Mouse (Mus musculus) kidney, postnatal 0 days (tissue): ENCODE data around the gene Lifr. TPM values are rescaled to one million over a fixed set of nuclear protein-coding genes. Genes with fewer than 3 reads are reported as not detected.

Experiments used
- ATAC-seq: fragments of 200-750 bp; cut with Nextera tagmentation; replicated peaks from 2 replicates; pipeline ENCODE4 v1.8.0; 2017; ENCODE audit warnings: low read depth, moderate number of reproducible peaks, moderate TSS enrichment, moderate library complexity; ENCODE audit not compliant: low FRiP score
- DNase-seq: peaks from one replicate; pipeline ENCODE4 v3.0.0-alpha.2; 2016; ENCODE audit warnings: low spot score
- H3K27ac ChIP-seq: fragments of 300-500 bp; sonication (generic); 2 replicates; pipeline ENCODE4 v1.5.1; 2014; ENCODE audit warnings: mild to moderate bottlenecking
- H3K27me3 ChIP-seq: fragments of 300-500 bp; sonication (generic); 2 replicates; pipeline ENCODE4 v1.6.1; 2014; ENCODE audit warnings: low read length, mixed read lengths; ENCODE audit not compliant: insufficient read depth
- H3K36me3 ChIP-seq: fragments of 300-500 bp; sonication (generic); 2 replicates; pipeline ENCODE4 v1.6.1; 2014; ENCODE audit warnings: low read length, mixed read lengths; ENCODE audit not compliant: insufficient read depth
- H3K4me1 ChIP-seq: fragments of 300-500 bp; sonication (generic); replicated peaks from 2 replicates; pipeline ENCODE4 v1.6.1; 2014; ENCODE audit warnings: antibody characterized with exemption, low read length, mixed read lengths; ENCODE audit not compliant: insufficient read depth
- H3K4me2 ChIP-seq: fragments of 300-500 bp; sonication (generic); 2 replicates; pipeline ENCODE4 v1.6.1; 2014; ENCODE audit warnings: mild to moderate bottlenecking, low read length, moderate library complexity, mixed read lengths
- H3K4me3 ChIP-seq: fragments of 300-500 bp; sonication (generic); replicated peaks from 2 replicates; pipeline ENCODE4 v1.5.1; 2014; ENCODE audit warnings: low read depth, low read length
- H3K9ac ChIP-seq: fragments of 300-500 bp; sonication (generic); 2 replicates; pipeline ENCODE4 v1.6.1; 2014; ENCODE audit warnings: low read depth, low read length
- H3K9me3 ChIP-seq: fragments of 300-500 bp; sonication (generic); replicated peaks from 2 replicates; pipeline ENCODE4 v1.6.1; 2016; ENCODE audit warnings: low read length, inconsistent platforms, mixed read lengths
- CTCF ChIP-seq: IDR thresholded peaks from 2 replicates; pipeline ENCODE4 v1.5.1; 2016; ENCODE audit warnings: antibody characterized with exemption, low read depth, mild to moderate bottlenecking, moderate library complexity
- WGBS: fragments of 180-500 bp; shearing (Covaris S2); extraction: QIAGEN DNeasy Blood & Tissue Kit; methylation state at CpG from one replicate; pipeline ENCODE4 v1.1.7; 2014; 5-methylcytosine and 5-hydroxymethylcytosine counted together
- polyA plus RNA-seq: library from polyadenylated mRNA; unstranded; fragments of >200 nt; fragmentation: Nextera tagmentation; extraction: Ambion mirVana; gene quantifications from 2 replicates; pipeline ENCODE4 v1.2.1, GENCODE M21; 2015

Gene Lifr
- polyA plus RNA-seq, 1 experiment from 2014 or later: 21.2 TPM

DNA sequence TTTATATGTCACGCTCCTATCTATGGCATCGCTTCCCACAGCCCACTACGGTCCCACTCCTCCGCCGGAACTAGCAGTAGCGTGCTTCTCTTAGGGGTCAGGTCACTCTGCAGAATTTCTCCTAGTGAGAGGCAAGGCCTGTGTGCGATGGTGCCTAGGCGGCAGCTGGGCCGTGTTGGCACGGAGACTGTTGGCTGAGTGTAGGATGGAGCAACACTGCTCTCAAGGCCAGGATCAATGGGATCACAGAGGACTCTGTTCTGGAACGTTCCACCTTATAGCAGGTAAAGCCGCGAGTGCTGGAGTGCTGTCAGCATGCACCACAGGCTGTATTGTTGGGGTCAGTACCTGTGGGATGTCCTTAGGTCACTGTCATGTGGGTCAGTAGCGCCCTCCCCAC lies 48.1 kb downstream of the Lifr start:
- no peaks in the 10 kb centered on the region for H3K9me3 ChIP-seq
- ATAC-seq: no peak; the same call in 1 of the 2 replicates
- TF ChIP-seq CTCF: no peak
- H3K9ac ChIP-seq: no peak overlapping the region
- 0 out of 2 replicates have a peak, but pooled peaks cover 18% of the 10 kb centered on the region for H3K4me1 ChIP-seq
- WGBS: 96% methylated on average over 14 of the region's 14 CpGs
- H3K27ac ChIP-seq: no peak overlapping the region
- no peak overlapping the region for H3K4me3 ChIP-seq
- H3K4me2 ChIP-seq: no peak overlapping the region
- no peak for DNase-seq
- no peaks in the 10 kb centered on the region for H3K27me3 ChIP-seq
- no peaks in the 10 kb centered on the region for H3K36me3 ChIP-seq

DNA sequence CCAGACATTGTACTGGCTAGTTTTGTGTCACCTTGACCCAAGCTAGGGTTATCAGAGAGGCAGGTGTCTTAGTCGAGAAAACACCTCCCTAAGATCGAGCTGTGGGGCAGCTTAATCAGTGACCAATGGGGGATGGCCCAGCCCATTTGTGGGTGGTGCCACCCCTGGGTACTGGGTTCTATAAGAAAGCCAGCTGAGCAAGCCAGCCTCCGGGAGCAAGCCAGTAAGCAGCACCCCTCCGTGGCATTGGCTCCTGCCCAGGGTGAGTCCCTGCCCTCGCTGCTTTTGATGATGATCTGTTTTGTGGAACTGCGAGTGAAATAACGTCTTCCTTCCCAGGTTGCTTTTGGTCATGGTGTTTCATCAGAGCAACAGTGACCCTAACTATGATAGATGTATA lies 49.9 kb downstream of the Lifr start:
- H3K4me2 ChIP-seq: no peak overlapping the region

DNA sequence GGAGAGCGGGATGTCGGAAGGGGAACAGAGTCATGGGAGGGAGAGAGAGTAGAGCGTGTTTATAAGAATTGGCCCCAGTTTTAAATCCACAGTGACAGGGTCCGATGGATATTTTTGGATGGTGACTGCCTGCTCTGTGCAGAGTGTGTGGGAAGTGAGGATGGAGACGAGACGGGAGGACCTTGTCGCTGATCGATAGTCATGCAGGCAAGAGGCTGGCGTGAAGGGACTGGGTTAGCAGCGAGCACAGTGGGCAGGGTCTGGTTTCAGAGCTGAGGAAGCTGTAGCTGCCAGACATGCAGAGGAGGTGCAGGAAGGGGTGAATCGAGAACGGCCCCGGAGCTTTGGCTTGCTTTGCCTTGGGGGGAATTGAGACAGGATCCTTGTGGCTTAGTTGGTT lies 50.8 kb downstream of the Lifr start:
- ATAC-seq (no peak), DNase-seq (no peak)
- Histone ChIP-seq H3K4me1 (peaks cover 38% of the 10 kb centered on the region), H3K4me3 (no peak overlapping the region), H3K27me3 (no peaks in the 10 kb centered on the region), H3K4me2 (no peak overlapping the region), H3K9me3 (no peaks in the 10 kb centered on the region), H3K27ac (no peak overlapping the region), H3K9ac (no peak overlapping the region), H3K36me3 (no peaks in the 10 kb centered on the region)
- no peak for TF ChIP-seq CTCF
- 57% methylated on average over 13 of the region's 13 CpGs for WGBS

More for the DNA sequence above, 49.9 kb downstream of the Lifr start:
- Histone ChIP-seq H3K9ac (no peak overlapping the region), H3K9me3 (no peaks in the 10 kb centered on the region), H3K36me3 (no peaks in the 10 kb centered on the region), H3K27ac (no peak overlapping the region), H3K27me3 (no peaks in the 10 kb centered on the region), H3K4me1 (peaks cover 32% of the 10 kb centered on the region), H3K4me3 (no peak overlapping the region)
- WGBS: 91% methylated on average over 7 of the region's 7 CpGs
- ATAC-seq (no peak), DNase-seq (no peak)
- TF ChIP-seq CTCF: no peak

GRCm38 (mm10) chr15:7143689-7144170 lies 53.3 kb downstream of the Lifr start:
- Histone ChIP-seq H3K4me3 (no peak overlapping the region), H3K27ac (no peak overlapping the region), H3K4me1 (peaks cover 28% of the 10 kb centered on the region), H3K4me2 (no peak overlapping the region), H3K9ac (no peak overlapping the region), H3K9me3 (no peaks in the 10 kb centered on the region), H3K27me3 (no peaks in the 10 kb centered on the region), H3K36me3 (no peaks in the 10 kb centered on the region)
- ATAC-seq: no peak
- TF ChIP-seq CTCF: no peak
- no peak for DNase-seq
- WGBS: 54% methylated on average over 15 of the region's 15 CpGs

GRCm38 (mm10) chr15:7144542-7144941 lies 54.1 kb downstream of the Lifr start:
- Histone ChIP-seq H3K4me3 (no peak overlapping the region), H3K9ac (no peak overlapping the region), H3K36me3 (no peaks in the 10 kb centered on the region), H3K9me3 (no peaks in the 10 kb centered on the region), H3K4me2 (no peak overlapping the region), H3K27ac (no peak overlapping the region), H3K27me3 (no peaks in the 10 kb centered on the region), H3K4me1 (peaks cover 28% of the 10 kb centered on the region)
- no peak for TF ChIP-seq CTCF
- DNase-seq (peak; percentile 51), ATAC-seq (no peak)
- 63% methylated on average over 3 of the region's 3 CpGs for WGBS

GRCm38 (mm10) chr15:7144942-7145341 lies 54.5 kb downstream of the Lifr start:
- no peak overlapping the region for H3K27ac ChIP-seq
- H3K27me3 ChIP-seq: no peaks in the 10 kb centered on the region
- TF ChIP-seq CTCF: no peak
- DNase-seq: no peak
- H3K4me1 ChIP-seq: peaks cover 28% of the 10 kb centered on the region
- no peak overlapping the region for H3K4me3 ChIP-seq
- ATAC-seq: no peak
- H3K9ac ChIP-seq: no peak overlapping the region
- H3K4me2 ChIP-seq: no peak overlapping the region
- no peaks in the 10 kb centered on the region for H3K36me3 ChIP-seq
- no peaks in the 10 kb centered on the region for H3K9me3 ChIP-seq
- WGBS: 74% methylated on average over 9 of the region's 9 CpGs

DNA sequence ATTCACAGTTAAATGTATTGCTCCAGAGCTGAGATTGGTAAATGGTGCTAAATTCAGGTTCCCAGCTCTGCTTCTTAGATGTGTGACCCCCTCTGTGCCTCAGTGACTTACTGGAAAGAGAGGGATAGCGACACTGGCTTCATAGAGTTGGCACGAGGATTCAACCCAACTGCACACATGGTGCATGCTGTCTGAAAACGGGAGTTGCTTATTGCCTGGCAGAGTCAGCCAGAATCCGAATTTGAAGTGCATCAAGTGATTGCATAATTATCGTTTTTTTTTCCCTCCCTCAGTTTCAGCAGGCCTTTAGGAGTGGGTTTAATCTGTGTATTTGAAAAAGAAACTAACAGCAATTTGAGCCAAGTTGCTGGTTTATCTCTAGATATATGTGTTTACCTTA lies 55.1 kb downstream of the Lifr start:
- H3K36me3 ChIP-seq: no peaks in the 10 kb centered on the region
- no peaks in the 10 kb centered on the region for H3K27me3 ChIP-seq
- H3K4me3 ChIP-seq: no peak overlapping the region
- TF ChIP-seq CTCF: no peak
- H3K9me3 ChIP-seq: no peaks in the 10 kb centered on the region
- WGBS: 64% methylated on average over 5 of the region's 5 CpGs
- DNase-seq (no peak), ATAC-seq (no peak)
- no peak overlapping the region for H3K27ac ChIP-seq
- H3K9ac ChIP-seq: no peak overlapping the region
- H3K4me2 ChIP-seq: no peak overlapping the region
- peaks cover 28% of the 10 kb centered on the region for H3K4me1 ChIP-seq
